Mouse (Mus musculus): ENCODE measurements around the gene Apopt1.

The Apopt1 gene

GRCm38 (mm10) chr12:111769816-111770577, 56.9 kb downstream of the Apopt1 start:
- no peak for DNase-seq (ENCODE audit: low read depth, low spot score)

DNA sequence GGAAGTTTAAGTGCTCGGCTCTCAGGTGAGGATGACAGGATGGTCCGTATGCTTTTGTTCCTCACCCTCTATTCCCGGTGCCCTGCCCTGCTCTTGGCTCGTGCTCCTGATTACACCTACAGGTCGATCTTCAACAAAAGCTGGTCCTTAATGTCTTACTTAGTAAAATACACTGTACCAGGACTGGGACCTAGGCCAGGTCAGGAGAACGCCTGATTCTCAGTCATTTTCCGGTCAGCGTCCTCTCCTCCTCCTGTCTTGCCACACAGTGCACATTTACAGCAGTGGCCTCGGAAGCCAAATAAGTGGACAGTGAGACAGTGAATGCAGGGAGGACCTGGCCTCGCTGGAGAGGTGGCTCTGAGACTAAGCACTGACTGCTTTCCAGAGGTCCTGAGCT, 57.6 kb downstream of the Apopt1 start:
- no peak for DNase-seq (ENCODE audit: low read depth, low spot score)

DNA sequence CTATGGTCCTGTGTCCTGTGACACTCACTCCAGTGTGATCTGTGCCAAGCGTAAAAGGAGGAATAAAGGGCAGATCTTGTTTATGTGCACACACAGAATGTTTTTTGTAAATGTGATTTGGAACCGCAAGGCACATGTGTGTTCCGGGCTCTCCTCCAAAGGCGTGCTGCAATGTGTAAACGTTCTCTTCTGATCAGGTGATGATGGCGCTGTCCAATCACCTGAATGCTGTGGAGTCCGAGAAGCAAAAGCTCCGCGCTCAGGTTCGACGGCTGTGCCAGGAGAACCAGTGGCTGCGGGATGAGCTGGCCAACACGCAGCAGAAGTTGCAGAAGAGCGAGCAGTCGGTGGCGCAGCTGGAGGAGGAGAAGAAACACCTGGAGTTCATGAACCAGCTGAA, 61.1 kb downstream of the Apopt1 start:
- DNase-seq (ENCODE audit: low read depth, low spot score): no peak

DNA sequence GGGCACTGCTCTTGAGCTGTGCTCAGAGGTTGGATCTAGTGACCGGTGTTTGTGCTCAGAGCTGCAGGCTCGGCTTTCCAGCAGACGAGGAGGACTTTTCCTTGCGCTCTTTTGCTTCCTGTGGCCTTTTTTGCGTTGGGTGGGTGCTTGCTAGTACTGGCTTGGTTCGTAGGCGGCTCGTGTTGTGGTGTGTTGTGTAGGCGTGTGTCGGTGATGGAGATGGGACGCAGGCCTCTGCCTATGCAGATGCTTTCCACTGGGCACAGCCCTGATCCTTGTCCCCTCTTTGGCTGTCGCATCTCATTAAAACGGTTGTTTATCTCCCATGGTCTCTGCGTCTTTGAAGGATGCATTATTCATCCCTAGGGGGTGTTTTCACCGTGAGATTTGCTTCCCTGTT, 61.8 kb downstream of the Apopt1 start:
- DNase-seq (ENCODE audit: low read depth, low spot score): no peak

- DNase-seq (ENCODE audit: low read depth, low spot score): no peak
Observed at GRCm38 (mm10) chr12:111777919-111778318, 64.9 kb downstream of the Apopt1 start.

- DNase-seq (ENCODE audit: low read depth, low spot score): no peak
Observed at GRCm38 (mm10) chr12:111779544-111779943, 66.5 kb downstream of the Apopt1 start.

- no peak for DNase-seq (ENCODE audit: low read depth, low spot score)
Observed at GRCm38 (mm10) chr12:111785174-111785573, 72.1 kb downstream of the Apopt1 start.

- DNase-seq (ENCODE audit: low read depth, low spot score): no peak
Observed at GRCm38 (mm10) chr12:111787015-111787414, 74.0 kb downstream of the Apopt1 start.

GRCm38 (mm10) chr12:111790090-111790489, 77.0 kb downstream of the Apopt1 start:
- DNase-seq (ENCODE audit: low read depth, low spot score): no peak

DNA sequence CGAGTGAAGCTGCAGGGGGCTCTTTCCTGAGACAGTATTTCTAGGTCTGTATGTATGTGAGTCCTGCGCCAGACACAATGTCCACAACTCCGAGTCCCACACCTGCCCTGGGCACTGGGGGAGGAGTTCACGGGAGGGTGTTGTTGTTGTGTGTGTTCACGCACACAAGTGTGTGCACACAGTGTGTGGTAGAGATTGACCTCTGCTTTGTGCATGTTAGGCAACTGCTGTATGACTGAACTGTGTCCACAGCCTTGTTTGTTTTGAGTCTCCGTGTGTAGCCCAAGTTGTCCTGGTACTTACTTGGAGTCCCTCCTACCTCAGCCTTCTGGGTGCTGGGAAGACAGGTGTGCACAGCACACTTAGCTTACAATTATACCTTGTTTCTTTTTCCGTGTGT, 77.6 kb downstream of the Apopt1 start:
- DNase-seq (ENCODE audit: low read depth, low spot score): no peak

GRCm38 (mm10) chr12:111791474-111792104, 78.5 kb downstream of the Apopt1 start:
- no peak for DNase-seq (ENCODE audit: low read depth, low spot score)

GRCm38 (mm10) chr12:111794102-111794501, 81.0 kb downstream of the Apopt1 start:
- DNase-seq (ENCODE audit: low read depth, low spot score): no peak

GRCm38 (mm10) chr12:111794526-111795179, 81.6 kb downstream of the Apopt1 start:
- no peak for DNase-seq (ENCODE audit: low read depth, low spot score)

- DNase-seq (ENCODE audit: low read depth, low spot score): no peak
Observed at GRCm38 (mm10) chr12:111795180-111795895, 82.3 kb downstream of the Apopt1 start.

GRCm38 (mm10) chr12:111797251-111797650, 84.2 kb downstream of the Apopt1 start:
- DNase-seq (ENCODE audit: low read depth, low spot score): no peak

DNA sequence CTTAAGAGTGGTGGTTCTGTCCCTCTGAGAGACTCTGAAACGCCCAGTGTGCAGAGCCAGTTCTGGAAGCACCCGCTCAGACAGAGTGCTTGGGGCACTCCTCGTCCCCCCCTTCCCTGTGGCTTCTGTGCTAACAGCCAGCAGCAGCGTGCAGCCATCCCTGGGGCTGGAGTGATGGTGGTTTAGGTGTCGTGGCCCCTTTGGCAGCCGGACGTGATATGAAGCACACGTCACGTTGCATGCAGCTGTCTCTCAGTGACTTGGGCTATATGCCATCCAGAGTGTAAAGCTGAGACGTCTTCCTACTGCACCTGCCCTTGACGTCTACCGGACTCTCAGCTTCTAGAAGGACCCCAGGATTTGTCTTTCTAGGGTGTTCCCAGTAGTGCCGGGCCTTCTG, 85.4 kb downstream of the Apopt1 start:
- no peak for DNase-seq (ENCODE audit: low read depth, low spot score)

- DNase-seq (ENCODE audit: low read depth, low spot score): no peak
Observed at GRCm38 (mm10) chr12:111800459-111801183, 87.6 kb downstream of the Apopt1 start.

- no peak for DNase-seq (ENCODE audit: low read depth, low spot score)
Observed at GRCm38 (mm10) chr12:111803538-111803937, 90.5 kb downstream of the Apopt1 start.
